Mouse (Mus musculus) hindbrain, embryonic 15.5 days (tissue): ENCODE results near the gene Snrpb. TPM values are rescaled to one million over a fixed set of nuclear protein-coding genes. Genes with fewer than 3 reads are reported as not detected.

ENCODE experiments used
- ATAC-seq: fragments of 200-750 bp; cut with Nextera tagmentation; 2 replicates; pipeline ENCODE4 v1.8.0; 2017; ENCODE audit warnings: low read depth, moderate number of reproducible peaks, moderate TSS enrichment; ENCODE audit not compliant: low FRiP score
- H3K27ac ChIP-seq: fragments of 300-500 bp; sonication (generic); replicated peaks from 2 replicates; pipeline ENCODE4 v1.5.1; 2015; ENCODE audit warnings: mild to moderate bottlenecking, inconsistent platforms
- H3K27me3 ChIP-seq: fragments of 300-500 bp; sonication (generic); 2 replicates; pipeline ENCODE4 v1.6.1; 2015; ENCODE audit warnings: control low read depth, inconsistent platforms
- H3K36me3 ChIP-seq: fragments of 300-500 bp; sonication (generic); 2 replicates; pipeline ENCODE4 v1.6.1; 2015; ENCODE audit warnings: control low read depth, inconsistent platforms
- H3K4me1 ChIP-seq: fragments of 300-500 bp; sonication (generic); replicated peaks from 2 replicates; pipeline ENCODE4 v1.6.1; 2015; ENCODE audit warnings: control low read depth, inconsistent platforms
- H3K4me2 ChIP-seq: fragments of 300-500 bp; sonication (generic); 2 replicates; pipeline ENCODE4 v1.6.1; 2015; ENCODE audit warnings: moderate library complexity, mild to moderate bottlenecking, inconsistent platforms
- H3K4me3 ChIP-seq: fragments of 300-500 bp; sonication (generic); 2 replicates; pipeline ENCODE4 v1.5.1; 2015; ENCODE audit warnings: mild to moderate bottlenecking, inconsistent platforms
- H3K9ac ChIP-seq: fragments of 300-500 bp; sonication (generic); 2 replicates; pipeline ENCODE4 v1.6.1; 2015; ENCODE audit warnings: inconsistent platforms
- H3K9me3 ChIP-seq: fragments of 300-500 bp; sonication (generic); 2 replicates; pipeline ENCODE4 v1.6.1; 2016; ENCODE audit warnings: control low read depth, inconsistent platforms
- WGBS: fragments of 180-500 bp; shearing (Covaris S2); methylation state at CpG from one replicate; pipeline ENCODE4 v1.1.7; 2015; 5-methylcytosine and 5-hydroxymethylcytosine counted together
- polyA plus RNA-seq: library from polyadenylated mRNA; unstranded; fragments of >200 nt; fragmentation: Nextera tagmentation; extraction: Ambion mirVana; gene quantifications from 2 replicates; pipeline ENCODE4 v1.2.1, GENCODE M21; 2015

Snrpb gene
- polyA plus RNA-seq, 1 experiment from 2014 or later = 326 TPM

DNA sequence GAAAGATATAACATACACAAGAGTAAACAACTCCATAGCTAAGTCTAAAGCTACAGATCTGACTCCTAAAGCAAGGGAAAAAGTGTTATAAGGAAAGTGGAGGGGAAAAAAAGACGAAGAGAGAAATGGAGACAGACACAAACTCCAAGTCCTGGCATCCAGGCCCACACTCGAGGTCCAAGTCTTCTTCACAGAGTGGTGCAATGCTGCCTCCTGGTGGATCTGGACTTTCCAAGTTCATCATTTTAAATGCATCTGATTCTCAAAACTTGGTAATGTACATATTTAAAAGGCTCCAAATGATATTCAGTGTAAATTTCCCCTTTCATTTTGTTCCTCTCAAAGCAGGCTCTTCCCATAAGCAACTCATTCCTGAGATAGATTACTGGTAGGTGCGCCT lies 11.3 kb downstream of the Snrpb start:
- H3K4me3 ChIP-seq = no peak overlapping the region
- no peak for ATAC-seq
- H3K9me3 ChIP-seq = no peaks in the 10 kb centered on the region
- no peak overlapping the region for H3K27ac ChIP-seq
- H3K4me1 ChIP-seq = 0 out of 2 replicates have a peak, but pooled peaks cover 6% of the 10 kb centered on the region
- H3K9ac ChIP-seq = no peak overlapping the region
- peaks cover 37% of the 10 kb centered on the region for H3K36me3 ChIP-seq
- 46% methylated on average over 3 of the region's 3 CpGs for WGBS
- no peak overlapping the region for H3K4me2 ChIP-seq
- no peaks in the 10 kb centered on the region for H3K27me3 ChIP-seq

DNA sequence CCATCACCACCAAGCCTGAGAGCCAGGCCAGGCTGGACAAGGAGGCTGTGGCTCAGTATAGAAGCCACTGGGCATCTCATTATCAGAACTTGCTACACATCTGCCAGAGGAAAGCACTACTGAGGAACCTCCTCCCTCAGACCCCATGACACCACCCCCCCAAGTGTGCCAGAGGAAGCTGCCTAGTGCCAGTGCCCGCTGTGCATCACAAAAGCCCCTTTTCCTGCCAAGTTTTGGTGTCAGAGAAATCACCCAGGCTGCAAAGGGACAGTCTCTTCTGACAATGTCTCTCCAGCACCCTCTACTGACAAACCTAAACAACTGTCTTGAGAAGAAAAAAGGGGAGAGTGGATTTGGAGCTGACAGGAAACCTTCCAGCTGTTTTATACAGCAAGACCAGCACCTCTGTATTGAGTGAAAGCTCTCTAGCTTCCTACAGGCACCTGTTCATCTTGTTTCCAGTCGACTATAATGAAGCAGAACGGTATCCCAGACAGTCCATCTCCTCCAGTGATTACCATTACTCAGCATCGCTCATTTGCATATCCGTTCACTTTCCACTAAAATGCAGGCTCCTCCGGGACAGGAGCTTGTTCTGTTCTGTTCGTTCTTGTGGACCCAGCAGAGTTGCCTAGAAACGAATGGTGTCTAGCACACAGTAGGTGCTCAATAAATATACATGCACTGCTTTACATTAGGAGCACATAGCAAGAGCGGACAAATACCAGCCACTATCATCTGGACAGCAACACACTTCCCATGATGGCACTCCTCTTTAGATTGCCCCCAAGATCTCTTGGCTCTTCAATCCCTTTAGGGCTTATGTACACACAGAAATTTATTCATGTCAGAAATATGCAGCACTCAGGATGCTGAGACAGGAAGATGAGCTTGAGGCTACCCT lies 12.6 kb downstream of the Snrpb start:
- H3K4me2 ChIP-seq = no peak overlapping the region
- H3K27ac ChIP-seq = peak overlapping the region; percentile 33; the same call in 1 of the 2 replicates
- ATAC-seq = peak; percentile 70
- no peaks in the 10 kb centered on the region for H3K27me3 ChIP-seq
- 0 out of 2 replicates have a peak, but pooled peaks cover 6% of the 10 kb centered on the region for H3K4me1 ChIP-seq
- H3K9me3 ChIP-seq = no peaks in the 10 kb centered on the region
- H3K4me3 ChIP-seq = no peak overlapping the region
- peaks cover 24% of the 10 kb centered on the region for H3K36me3 ChIP-seq
- H3K9ac ChIP-seq = no peak overlapping the region
- 48% methylated on average over 9 of the region's 9 CpGs for WGBS

DNA sequence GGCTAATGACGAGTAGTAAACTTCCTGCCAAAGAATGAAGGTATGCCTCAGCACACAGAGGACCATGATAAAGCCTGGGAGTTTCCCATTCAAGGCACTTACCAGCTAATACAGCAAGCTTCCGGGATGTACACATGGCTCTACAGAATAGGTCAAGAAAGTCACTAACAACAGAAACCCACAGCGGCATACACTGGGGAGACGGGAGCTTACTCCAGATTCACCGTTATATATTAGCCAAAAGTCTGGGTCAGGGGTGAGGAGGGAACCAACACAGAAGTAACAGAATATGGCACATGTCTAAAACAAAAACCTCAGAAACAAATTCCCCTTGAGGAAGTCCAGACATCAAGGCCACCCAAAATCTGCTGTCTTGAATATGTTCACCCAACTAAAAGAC lies 16.5 kb downstream of the Snrpb start:
- Histone ChIP-seq H3K27ac (no peak overlapping the region), H3K36me3 (no peaks in the 10 kb centered on the region), H3K4me3 (no peak overlapping the region), H3K4me1 (0 out of 2 replicates have a peak, but pooled peaks cover 10% of the 10 kb centered on the region), H3K4me2 (no peak overlapping the region), H3K9me3 (no peaks in the 10 kb centered on the region), H3K9ac (no peak overlapping the region), H3K27me3 (no peaks in the 10 kb centered on the region)
- WGBS = 83% methylated on average over 5 of the region's 5 CpGs
- no peak for ATAC-seq

DNA sequence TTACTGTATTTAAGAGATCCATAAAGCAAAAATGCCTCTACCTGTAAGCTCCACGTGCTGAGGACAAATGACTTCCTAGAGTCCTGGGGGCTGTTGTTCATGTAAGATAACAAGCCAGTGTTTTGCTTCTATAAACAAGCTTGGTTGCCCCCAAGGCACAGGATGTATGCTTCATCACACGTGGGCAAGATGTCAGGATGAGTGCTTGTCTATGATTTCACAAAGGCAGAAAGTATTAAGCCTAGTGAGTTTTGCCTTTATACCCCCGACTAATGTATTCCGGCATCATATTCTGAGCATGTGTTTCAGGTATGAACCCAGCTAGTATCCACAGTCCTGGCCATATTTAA lies 21.1 kb downstream of the Snrpb start:
- no peak overlapping the region for H3K9ac ChIP-seq
- no peak for ATAC-seq
- H3K27me3 ChIP-seq = no peaks in the 10 kb centered on the region
- no peaks in the 10 kb centered on the region for H3K9me3 ChIP-seq
- WGBS = 54% methylated on average over 4 of the region's 4 CpGs
- no peak overlapping the region for H3K4me3 ChIP-seq
- no peaks in the 10 kb centered on the region for H3K36me3 ChIP-seq
- H3K27ac ChIP-seq = no peak overlapping the region; the same call in 1 of the 2 replicates
- H3K4me1 ChIP-seq = 0 out of 2 replicates have a peak, but pooled peaks cover 6% of the 10 kb centered on the region
- H3K4me2 ChIP-seq = no peak overlapping the region

DNA sequence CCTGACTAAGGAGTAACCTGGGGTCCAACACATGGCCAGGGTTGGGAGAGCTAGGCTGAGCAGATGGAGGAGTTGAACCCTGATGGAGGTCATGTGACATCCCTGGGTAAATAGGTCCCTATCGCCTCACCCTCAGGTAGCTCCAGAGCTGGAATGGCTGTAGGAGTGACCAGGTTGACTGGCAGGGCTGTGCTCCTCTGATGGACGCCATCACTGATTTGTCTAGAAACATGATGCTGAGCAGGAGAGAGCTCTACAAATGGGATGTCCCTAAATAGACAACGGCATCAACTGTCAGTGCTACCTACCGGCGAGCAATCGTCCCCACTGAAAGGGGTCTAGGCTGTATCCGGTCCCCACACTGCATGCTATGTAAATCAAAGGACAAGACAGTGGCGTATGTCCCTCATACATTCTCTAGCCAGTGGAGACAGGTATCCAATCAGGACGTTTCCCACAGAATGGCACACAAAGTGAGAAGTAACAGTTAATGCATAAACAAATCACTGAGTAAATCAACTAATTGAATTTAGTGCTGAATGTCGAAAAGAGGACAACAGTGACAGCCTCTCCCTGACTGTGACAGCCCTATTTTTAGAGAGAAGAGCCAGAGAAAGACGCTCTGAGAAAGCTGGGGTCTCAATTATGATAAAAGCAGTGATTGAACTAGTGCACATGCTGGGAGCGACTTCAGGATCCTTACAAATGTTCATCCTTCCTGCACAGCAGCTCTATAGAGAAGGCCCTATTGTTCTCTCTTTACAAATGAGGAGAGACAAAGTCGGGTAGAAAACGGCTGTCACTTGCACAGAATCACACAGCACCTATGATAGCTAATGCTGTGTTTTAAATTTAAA lies 21.7 kb downstream of the Snrpb start:
- no peaks in the 10 kb centered on the region for H3K36me3 ChIP-seq
- 45% methylated on average over 14 of the region's 14 CpGs for WGBS
- H3K27me3 ChIP-seq = no peaks in the 10 kb centered on the region
- H3K4me2 ChIP-seq = no peak overlapping the region
- H3K9me3 ChIP-seq = no peaks in the 10 kb centered on the region
- no peak overlapping the region; the same call in 1 of the 2 replicates for H3K27ac ChIP-seq
- H3K4me3 ChIP-seq = no peak overlapping the region
- 0 out of 2 replicates have a peak, but pooled peaks cover 6% of the 10 kb centered on the region for H3K4me1 ChIP-seq
- ATAC-seq = no peak
- no peak overlapping the region for H3K9ac ChIP-seq

DNA sequence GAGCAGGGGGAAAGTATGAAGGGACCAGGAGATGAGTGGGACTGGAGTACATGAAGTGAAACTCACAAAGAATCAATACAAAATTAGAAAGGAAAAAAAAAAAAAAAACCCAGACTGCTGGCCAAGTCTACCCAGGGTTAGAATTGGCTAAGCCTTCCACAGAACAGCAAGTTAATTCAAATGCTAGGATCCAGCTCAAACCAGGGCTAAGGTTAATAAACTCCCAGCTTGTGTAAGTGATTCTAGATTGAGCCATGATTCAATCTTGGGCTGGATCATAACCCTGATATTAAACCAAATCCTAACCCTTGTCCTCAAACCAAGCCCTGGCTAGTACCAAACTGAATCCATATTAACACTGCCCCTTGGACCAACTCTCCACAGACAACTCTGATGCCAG lies 23.4 kb downstream of the Snrpb start:
- H3K4me2 ChIP-seq = no peak overlapping the region
- no peak overlapping the region for H3K9ac ChIP-seq
- H3K9me3 ChIP-seq = no peaks in the 10 kb centered on the region
- 0 out of 2 replicates have a peak, but pooled peaks cover 6% of the 10 kb centered on the region for H3K4me1 ChIP-seq
- H3K4me3 ChIP-seq = no peak overlapping the region
- H3K27ac ChIP-seq = no peak overlapping the region
- no peak for ATAC-seq
- H3K36me3 ChIP-seq = no peaks in the 10 kb centered on the region
- no peaks in the 10 kb centered on the region for H3K27me3 ChIP-seq

DNA sequence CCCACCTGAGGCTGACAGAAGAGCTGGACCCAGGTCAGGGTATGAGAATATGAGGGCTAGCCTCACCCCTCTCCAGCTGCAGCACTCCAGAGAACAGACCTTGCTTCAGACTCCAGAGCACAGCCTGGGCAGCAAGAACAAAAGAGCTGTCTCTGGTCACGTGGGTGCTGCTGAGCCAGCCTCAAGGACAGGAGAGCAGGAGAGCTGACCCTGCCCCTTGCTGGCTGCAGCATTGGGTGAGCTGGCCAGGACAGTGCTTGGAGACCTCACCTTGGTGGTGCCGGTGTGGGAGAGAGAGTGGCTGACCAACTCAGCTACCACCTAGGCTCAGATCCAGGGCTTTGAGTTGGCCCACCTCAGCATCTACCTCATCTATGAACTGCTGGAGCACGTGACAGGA lies 24.0 kb downstream of the Snrpb start:
- H3K9me3 ChIP-seq = no peaks in the 10 kb centered on the region
- no peak for ATAC-seq
- 0 out of 2 replicates have a peak, but pooled peaks cover 6% of the 10 kb centered on the region for H3K4me1 ChIP-seq
- no peak overlapping the region for H3K4me3 ChIP-seq
- H3K36me3 ChIP-seq = no peaks in the 10 kb centered on the region
- no peak overlapping the region for H3K4me2 ChIP-seq
- no peak overlapping the region for H3K9ac ChIP-seq
- H3K27ac ChIP-seq = no peak overlapping the region
- H3K27me3 ChIP-seq = no peaks in the 10 kb centered on the region
- 71% methylated on average over 3 of the region's 3 CpGs for WGBS

DNA sequence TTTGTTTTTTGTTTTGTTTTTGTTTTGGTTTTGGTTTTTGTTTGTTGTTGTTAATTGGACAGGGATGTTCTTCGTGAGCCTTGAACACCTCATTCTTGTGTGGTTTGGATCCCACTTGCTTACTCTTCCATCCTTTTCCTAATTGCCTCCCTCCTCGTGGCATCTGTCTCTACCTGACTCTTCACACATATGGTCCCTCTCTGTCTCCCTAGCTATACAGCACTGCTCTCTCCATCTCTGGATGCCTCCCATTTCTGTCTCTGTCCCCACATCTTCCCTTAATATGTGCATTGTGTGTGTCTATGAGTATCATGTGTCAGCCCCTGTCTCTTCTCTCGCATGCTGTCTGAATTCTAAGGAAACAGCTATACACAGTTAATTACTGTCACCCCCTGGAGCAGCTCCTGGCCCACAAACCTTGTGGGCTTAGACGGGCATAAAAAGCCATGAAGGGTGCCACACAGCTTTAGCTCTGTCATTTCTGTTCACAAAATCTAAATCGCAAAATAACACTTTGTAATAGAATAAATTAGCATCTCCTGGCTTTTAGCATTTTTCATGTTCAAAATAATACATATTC lies 33.0 kb downstream of the Snrpb start:
- H3K4me2 ChIP-seq = no peak overlapping the region
- H3K4me1 ChIP-seq = no peaks in the 10 kb centered on the region
- no peaks in the 10 kb centered on the region for H3K9me3 ChIP-seq
- no peak overlapping the region for H3K4me3 ChIP-seq
- H3K9ac ChIP-seq = no peak overlapping the region
- WGBS = 65% methylated on average over 5 of the region's 5 CpGs
- H3K36me3 ChIP-seq = no peaks in the 10 kb centered on the region
- H3K27ac ChIP-seq = no peak overlapping the region
- no peaks in the 10 kb centered on the region for H3K27me3 ChIP-seq
- no peak for ATAC-seq

DNA sequence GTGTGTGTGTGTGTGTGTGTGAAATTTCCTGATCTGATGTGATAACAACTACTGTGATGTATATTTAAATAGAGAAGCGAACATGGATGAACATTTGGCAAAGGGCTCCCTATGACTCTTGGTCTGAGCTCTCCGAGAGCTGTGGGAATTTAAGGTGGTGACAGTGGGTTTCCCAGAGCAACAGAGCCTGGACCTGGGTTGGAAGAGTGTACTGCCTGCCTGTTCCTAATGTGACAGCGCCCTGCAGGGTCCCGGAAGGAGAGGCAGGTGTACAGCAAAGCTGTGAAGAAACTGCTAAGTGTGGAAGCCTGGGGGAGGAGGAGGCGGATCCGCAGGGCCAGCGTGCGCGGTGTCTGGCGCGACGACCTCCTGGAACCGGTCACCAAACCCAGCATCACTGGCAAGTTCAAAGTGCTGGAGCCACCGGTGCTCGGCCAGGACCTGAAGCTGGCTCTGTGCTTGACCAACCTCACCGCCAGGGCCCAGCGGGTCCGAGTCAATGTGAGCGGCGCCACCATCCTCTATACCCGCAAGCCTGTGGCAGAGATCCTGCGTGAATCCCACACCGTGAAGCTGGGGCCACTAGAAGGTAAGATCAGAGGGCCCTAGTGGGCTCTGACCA lies 34.4 kb downstream of the Snrpb start:
- Histone ChIP-seq H3K4me2 (no peak overlapping the region), H3K27ac (no peak overlapping the region), H3K9me3 (no peaks in the 10 kb centered on the region), H3K4me1 (no peaks in the 10 kb centered on the region), H3K27me3 (no peaks in the 10 kb centered on the region), H3K36me3 (no peaks in the 10 kb centered on the region), H3K4me3 (no peak overlapping the region), H3K9ac (no peak overlapping the region)
- ATAC-seq = no peak
- 89% methylated on average over 23 of the region's 23 CpGs for WGBS

DNA sequence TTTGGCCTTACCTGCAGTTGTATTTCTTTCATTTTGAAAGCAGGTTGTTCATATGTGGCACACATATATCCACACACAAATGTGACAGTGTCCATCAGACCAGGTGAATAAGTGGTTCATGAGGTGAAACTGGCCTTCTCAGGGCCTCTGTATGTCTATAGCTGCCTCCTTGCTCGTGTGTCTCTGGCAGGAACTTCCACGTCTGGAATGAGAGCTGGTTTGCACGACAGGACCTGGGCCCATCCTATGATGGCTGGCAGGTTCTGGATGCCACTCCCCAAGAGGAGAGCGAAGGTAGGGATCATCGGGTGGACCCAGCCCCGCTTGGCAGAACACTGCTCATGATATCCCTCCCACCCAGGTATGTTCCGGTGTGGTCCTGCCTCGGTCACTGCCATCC lies 36.2 kb downstream of the Snrpb start:
- no peak overlapping the region for H3K9ac ChIP-seq
- H3K4me1 ChIP-seq = no peaks in the 10 kb centered on the region
- no peak overlapping the region for H3K4me2 ChIP-seq
- no peaks in the 10 kb centered on the region for H3K9me3 ChIP-seq
- H3K27me3 ChIP-seq = no peaks in the 10 kb centered on the region
- no peaks in the 10 kb centered on the region for H3K36me3 ChIP-seq
- H3K4me3 ChIP-seq = no peak overlapping the region
- 93% methylated on average over 8 of the region's 8 CpGs for WGBS
- no peak overlapping the region for H3K27ac ChIP-seq
- ATAC-seq = no peak

DNA sequence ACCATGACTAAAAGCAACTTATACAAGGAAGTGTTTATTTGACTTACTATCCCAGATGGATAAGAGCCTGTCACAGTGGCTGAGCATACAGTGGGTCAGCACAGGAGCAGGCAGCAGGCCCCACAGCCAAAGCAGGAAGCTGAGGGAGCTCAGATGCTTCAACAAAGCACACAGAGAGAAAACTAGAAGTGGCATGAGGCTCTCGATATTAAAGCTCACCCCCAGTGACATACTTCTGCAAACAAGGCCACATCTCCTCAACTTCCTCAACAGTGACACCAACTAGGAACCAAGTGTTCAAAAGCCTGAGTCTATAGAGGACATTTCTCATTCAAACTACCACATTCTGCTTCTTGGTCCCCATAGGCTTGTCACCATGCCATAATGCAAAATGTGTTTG lies 49.5 kb downstream of the Snrpb start:
- Histone ChIP-seq H3K27ac (no peak overlapping the region), H3K4me3 (no peak overlapping the region), H3K4me1 (peaks cover 13% of the 10 kb centered on the region), H3K9ac (no peak overlapping the region), H3K36me3 (no peaks in the 10 kb centered on the region), H3K4me2 (no peak overlapping the region), H3K27me3 (no peaks in the 10 kb centered on the region), H3K9me3 (no peaks in the 10 kb centered on the region)
- ATAC-seq = no peak
- WGBS = 88% methylated on average over 1 of the region's 1 CpGs
